Mouse (Mus musculus): ENCODE measurements around the gene Slc25a19. TPM values are rescaled to one million over a fixed set of nuclear protein-coding genes. Genes with fewer than 3 reads are reported as not detected.
"Not testable (repeated sequence)": the region's sequence is repeated elsewhere in the genome, so short reads cannot be mapped to it uniquely, and the experiment has no call there.

Gene Slc25a19
- polyA plus RNA-seq, 1 experiment: 23.0 TPM

GRCm38 (mm10) chr11:115646439-115646838 is 18.3 kb upstream of the Slc25a19 start:
- WGBS: 84% methylated on average over 9 of the region's 9 CpGs

GRCm38 (mm10) chr11:115645498-115645897 is 17.4 kb upstream of the Slc25a19 start:
- not testable (repeated sequence) for H3K27ac ChIP-seq (ENCODE audit: control insufficient read depth, insufficient read depth, low read depth, low read length, poor library complexity); H3K4me3 ChIP-seq (replicated peaks; ENCODE audit: control insufficient read depth, low read depth, low read length); H3K4me1 ChIP-seq (ENCODE audit: control insufficient read depth, insufficient read depth, low read length)
- 82% methylated on average over 14 of the region's 14 CpGs for WGBS

More at GRCm38 (mm10) chr11:115646439-115646838, 18.3 kb upstream of the Slc25a19 start:
- Histone ChIP-seq H3K4me3 (replicated peaks; ENCODE audit: control insufficient read depth, low read depth, low read length) (no peak overlapping the region), H3K27ac (ENCODE audit: control insufficient read depth, insufficient read depth, low read depth, low read length, poor library complexity) (no peak overlapping the region), H3K4me1 (ENCODE audit: control insufficient read depth, insufficient read depth, low read length) (peaks cover 5% of the 10 kb centered on the region; the same call in 1 of the 2 replicates)
- no peak for TF ChIP-seq CTCF (IDR thresholded peaks at IDR 0.05; ENCODE audit: control insufficient read depth, insufficient read depth, low read length)
- no peak for TF ChIP-seq POLR2A (IDR thresholded peaks at IDR 0.05; ENCODE audit: borderline replicate concordance, control insufficient read depth, low read depth, low read length)

- H3K27ac ChIP-seq (ENCODE audit: control insufficient read depth, insufficient read depth, low read depth, low read length, poor library complexity): no peak overlapping the region
- no peak overlapping the region for H3K4me3 ChIP-seq (replicated peaks; ENCODE audit: control insufficient read depth, low read depth, low read length)
- 87% methylated on average over 13 of the region's 13 CpGs for WGBS
- peaks cover 7% of the 10 kb centered on the region; the same call in 1 of the 2 replicates for H3K4me1 ChIP-seq (ENCODE audit: control insufficient read depth, insufficient read depth, low read length)
- TF ChIP-seq POLR2A (IDR thresholded peaks at IDR 0.05; ENCODE audit: borderline replicate concordance, control insufficient read depth, low read depth, low read length): no peak
- TF ChIP-seq CTCF (IDR thresholded peaks at IDR 0.05; ENCODE audit: control insufficient read depth, insufficient read depth, low read length): no peak
Observed at GRCm38 (mm10) chr11:115644308-115644707, 16.2 kb upstream of the Slc25a19 start.

DNA sequence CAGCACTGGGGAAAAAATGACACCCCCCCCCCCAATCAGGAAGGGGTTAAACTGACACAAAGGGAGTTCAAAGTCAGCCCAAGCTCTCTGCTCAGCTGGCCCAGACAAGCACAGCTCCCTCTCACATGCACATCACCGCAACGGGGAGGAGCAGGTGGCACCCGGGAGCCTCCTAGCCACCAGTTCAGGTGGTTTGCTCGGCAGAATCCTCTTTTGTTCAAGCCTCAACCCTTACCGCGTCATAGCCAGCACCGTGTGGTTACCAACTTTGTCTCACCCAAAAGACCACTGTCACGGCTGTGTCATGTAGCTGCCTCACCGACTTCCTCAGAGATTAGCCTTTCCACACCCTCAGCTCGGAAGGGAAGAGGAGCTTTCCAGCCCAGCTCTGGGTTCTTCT is 15.2 kb upstream of the Slc25a19 start:
- Histone ChIP-seq H3K27ac (ENCODE audit: control insufficient read depth, insufficient read depth, low read depth, low read length, poor library complexity) (0 out of 2 replicates have a peak overlapping the region, but pooled peaks have one; percentile 4), H3K4me3 (replicated peaks; ENCODE audit: control insufficient read depth, low read depth, low read length) (no peak overlapping the region), H3K4me1 (ENCODE audit: control insufficient read depth, insufficient read depth, low read length) (peaks cover 7% of the 10 kb centered on the region; the same call in 1 of the 2 replicates)
- no peak for TF ChIP-seq POLR2A (IDR thresholded peaks at IDR 0.05; ENCODE audit: borderline replicate concordance, control insufficient read depth, low read depth, low read length)
- no peak for TF ChIP-seq CTCF (IDR thresholded peaks at IDR 0.05; ENCODE audit: control insufficient read depth, insufficient read depth, low read length)
- WGBS: 52% methylated on average over 10 of the region's 10 CpGs

- H3K27ac ChIP-seq (ENCODE audit: control insufficient read depth, insufficient read depth, low read depth, low read length, poor library complexity): no peak overlapping the region
- TF ChIP-seq POLR2A (IDR thresholded peaks at IDR 0.05; ENCODE audit: borderline replicate concordance, control insufficient read depth, low read depth, low read length): no peak
- no peak for TF ChIP-seq CTCF (IDR thresholded peaks at IDR 0.05; ENCODE audit: control insufficient read depth, insufficient read depth, low read length)
- WGBS: 91% methylated on average over 2 of the region's 2 CpGs
- peaks cover 7% of the 10 kb centered on the region; the same call in 1 of the 2 replicates for H3K4me1 ChIP-seq (ENCODE audit: control insufficient read depth, insufficient read depth, low read length)
- no peak overlapping the region for H3K4me3 ChIP-seq (replicated peaks; ENCODE audit: control insufficient read depth, low read depth, low read length)
Observed at GRCm38 (mm10) chr11:115642705-115643104, 14.6 kb upstream of the Slc25a19 start.

GRCm38 (mm10) chr11:115641664-115642036 is 13.6 kb upstream of the Slc25a19 start:
- Histone ChIP-seq H3K4me1 (ENCODE audit: control insufficient read depth, insufficient read depth, low read length) (peaks cover 7% of the 10 kb centered on the region; the same call in 1 of the 2 replicates), H3K27ac (ENCODE audit: control insufficient read depth, insufficient read depth, low read depth, low read length, poor library complexity) (peak overlapping the region; percentile 35), H3K4me3 (replicated peaks; ENCODE audit: control insufficient read depth, low read depth, low read length) (no peak overlapping the region)
- 70% methylated on average over 4 of the region's 4 CpGs for WGBS
- TF ChIP-seq CTCF (IDR thresholded peaks at IDR 0.05; ENCODE audit: control insufficient read depth, insufficient read depth, low read length): no peak
- no peak for TF ChIP-seq POLR2A (IDR thresholded peaks at IDR 0.05; ENCODE audit: borderline replicate concordance, control insufficient read depth, low read depth, low read length)

- Histone ChIP-seq H3K4me1 (ENCODE audit: control insufficient read depth, insufficient read depth, low read length) (peaks cover 7% of the 10 kb centered on the region; the same call in 1 of the 2 replicates), H3K4me3 (replicated peaks; ENCODE audit: control insufficient read depth, low read depth, low read length) (no peak overlapping the region), H3K27ac (ENCODE audit: control insufficient read depth, insufficient read depth, low read depth, low read length, poor library complexity) (peak overlapping the region; percentile 35)
- TF ChIP-seq CTCF (IDR thresholded peaks at IDR 0.05; ENCODE audit: control insufficient read depth, insufficient read depth, low read length) (no peak), POLR2A (IDR thresholded peaks at IDR 0.05; ENCODE audit: borderline replicate concordance, control insufficient read depth, low read depth, low read length) (no peak)
- 1% methylated on average over 14 of the region's 14 CpGs for WGBS
Observed at GRCm38 (mm10) chr11:115640978-115641663, 13.0 kb upstream of the Slc25a19 start.

DNA sequence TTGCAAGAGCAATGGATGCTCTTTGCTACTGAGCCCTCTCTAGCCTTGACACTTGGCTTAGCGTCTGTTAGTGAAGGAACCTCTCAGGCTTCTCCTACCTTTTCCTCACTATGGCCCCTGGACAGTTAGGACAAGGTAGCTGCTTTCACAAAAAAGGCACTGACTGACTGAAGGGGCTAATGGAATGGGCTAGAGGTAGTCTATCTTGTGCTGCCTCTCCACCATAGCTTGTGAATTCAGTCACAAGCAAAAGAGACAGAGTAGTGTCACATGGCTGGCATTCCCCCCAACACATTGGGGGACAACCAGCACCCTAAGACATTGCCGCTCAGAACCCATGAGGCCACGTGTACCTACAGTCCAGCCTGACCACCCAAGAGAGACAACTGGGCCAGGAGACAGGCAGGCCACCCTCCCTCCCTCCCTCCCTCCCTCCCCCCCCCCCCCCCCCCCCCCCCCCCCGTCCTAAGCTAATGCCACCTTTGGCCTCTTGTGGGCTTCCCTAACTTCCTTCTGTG is 12.3 kb upstream of the Slc25a19 start:
- WGBS: 58% methylated on average over 3 of the region's 4 CpGs
- peaks cover 7% of the 10 kb centered on the region; the same call in 1 of the 2 replicates for H3K4me1 ChIP-seq (ENCODE audit: control insufficient read depth, insufficient read depth, low read length)
- H3K27ac ChIP-seq (ENCODE audit: control insufficient read depth, insufficient read depth, low read depth, low read length, poor library complexity): no peak overlapping the region
- no peak overlapping the region for H3K4me3 ChIP-seq (replicated peaks; ENCODE audit: control insufficient read depth, low read depth, low read length)
- no peak for TF ChIP-seq POLR2A (IDR thresholded peaks at IDR 0.05; ENCODE audit: borderline replicate concordance, control insufficient read depth, low read depth, low read length)
- no peak for TF ChIP-seq CTCF (IDR thresholded peaks at IDR 0.05; ENCODE audit: control insufficient read depth, insufficient read depth, low read length)

All from bone marrow, adult 2 months (tissue).